Mouse (Mus musculus): ENCODE data around the gene Abo. TPM values are rescaled to one million over a fixed set of nuclear protein-coding genes. Genes with fewer than 3 reads are reported as not detected.

Gene Abo
- total RNA-seq, 1 experiment: 2.1 TPM

DNA sequence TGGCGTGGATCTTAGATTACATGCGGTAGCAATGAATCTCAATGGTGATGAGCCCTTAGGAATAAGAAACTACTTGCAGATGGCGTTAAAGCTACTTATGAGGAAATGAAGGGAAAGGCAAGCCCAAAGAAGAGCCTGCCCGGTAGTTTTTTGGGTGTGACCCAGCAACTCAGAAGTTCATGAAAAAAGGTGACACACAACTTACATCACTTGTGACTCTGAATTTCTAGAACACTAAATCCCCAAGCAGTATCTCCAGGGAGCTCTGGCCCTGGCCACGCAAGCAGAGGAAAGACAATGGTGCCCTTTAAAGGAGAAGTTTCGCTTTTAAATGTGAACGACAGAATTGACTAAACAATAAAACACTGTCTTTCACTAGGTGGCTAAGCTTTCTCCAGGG lies 38.5 kb upstream of the Abo start:
- Histone ChIP-seq H3K9me3 (ENCODE audit: control insufficient read depth, insufficient read depth, low read depth, low read length) (no peaks in the 10 kb centered on the region), H3K4me1 (ENCODE audit: control insufficient read depth in 2 of 2, insufficient read depth in 2 of 2, low read length in 2 of 2, poor library complexity in 1 of 2) (peaks cover 0 to 8% of the 10 kb centered on the region in 2 experiments; a peak in 1 of 4 replicates), H3K4me3 (ENCODE audit: insufficient read depth in 1 of 2, low read depth in 1 of 2, low read length in 2 of 2, poor library complexity in 1 of 2, severe bottlenecking in 1 of 2) (peak overlapping the region; percentile 54 to 67), H3K27ac (ENCODE audit: insufficient read depth, low read depth, low read length, poor library complexity, severe bottlenecking) (peak overlapping the region; percentile 41; the same call in 1 of the 2 replicates), H3K36me3 (ENCODE audit: control insufficient read depth, insufficient read depth, low read length, poor library complexity, severe bottlenecking) (peaks cover 48% of the 10 kb centered on the region), H3K9ac (ENCODE audit: insufficient read depth, low read depth, low read length, poor library complexity, severe bottlenecking) (peak overlapping the region; percentile 41; the same call in 1 of the 2 replicates)
- TF ChIP-seq ZNF384 (IDR thresholded peaks at IDR 0.05; ENCODE audit: low read depth, low read length) (no peak), HCFC1 (IDR thresholded peaks at IDR 0.05; ENCODE audit: borderline replicate concordance, insufficient read depth, low read length) (no peak), MAFK (IDR thresholded peaks at IDR 0.05; ENCODE audit: insufficient read depth, low read depth, low read length) (no peak), ZC3H11A (IDR thresholded peaks at IDR 0.05; ENCODE audit: borderline replicate concordance, low read depth, low read length) (no peak), CHD2 (IDR thresholded peaks at IDR 0.05; ENCODE audit: low read depth, low read length) (no peak)
- in situ Hi-C loops (cut with MboI; ENCODE audit: low sequenced_read_pairs in 2 of 2, unreplicated experiment in 2 of 2): loop anchor here in 1 of 2 experiments (25.0 kb wide), 1 partner anchor 466 kb away; the partner anchor contains the start of gene Sec16a
- no peak for DNase-seq (ENCODE audit: low read depth, low spot score)

DNA sequence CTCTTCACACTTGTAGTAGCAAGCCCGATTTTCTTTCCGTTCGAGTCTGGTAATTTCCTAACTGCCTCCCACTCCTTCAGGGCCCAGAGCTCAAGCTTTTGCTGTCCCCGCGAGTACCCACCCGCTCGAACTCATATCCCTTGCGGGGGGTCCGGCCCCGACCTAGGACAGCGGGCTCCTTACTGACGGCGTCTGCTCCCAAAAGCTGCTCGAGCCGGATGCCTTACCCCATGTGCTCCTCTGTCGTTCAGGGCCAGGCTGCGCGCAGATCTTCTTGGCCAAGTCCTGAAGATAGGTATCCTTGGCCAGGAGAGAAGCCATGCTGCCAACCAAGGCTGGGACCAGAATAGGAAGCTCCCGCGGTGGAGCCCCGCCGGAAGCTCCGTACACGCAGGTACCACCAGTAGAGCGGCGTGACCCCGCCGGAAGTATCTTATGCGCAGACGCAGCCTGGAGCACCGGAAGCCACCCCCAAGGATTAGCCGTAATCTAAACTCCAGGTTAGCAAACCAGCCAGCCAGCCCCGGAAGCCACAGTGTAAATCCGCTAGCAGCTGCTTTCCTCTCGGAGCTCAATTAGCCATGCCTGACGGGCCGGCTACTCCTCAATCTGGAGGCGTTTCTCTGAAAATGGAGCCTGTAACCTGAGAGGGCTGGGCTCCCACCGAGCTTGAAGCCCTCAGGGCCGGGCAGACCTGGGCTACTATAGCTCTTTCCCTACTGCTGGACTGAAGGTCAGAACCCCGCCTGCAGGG lies 37.9 kb upstream of the Abo start, which contains the start of gene Surf6:
Gene Surf6 (minus strand): TSS at position 413 of the 754 bp plus-strand sequence.
- peak within 1 kb of the TSS; percentile 92 for H3K9ac ChIP-seq (ENCODE audit: insufficient read depth, low read depth, low read length, poor library complexity, severe bottlenecking)
- peak; percentile 94 for DNase-seq (ENCODE audit: low read depth, low spot score)
- peak within 1 kb of the TSS; percentile 83 to 85 for H3K4me3 ChIP-seq (ENCODE audit: insufficient read depth in 1 of 2, low read depth in 1 of 2, low read length in 2 of 2, poor library complexity in 1 of 2, severe bottlenecking in 1 of 2)
- peaks cover 47% of the 10 kb centered on the region for H3K36me3 ChIP-seq (ENCODE audit: control insufficient read depth, insufficient read depth, low read length, poor library complexity, severe bottlenecking)
- peak within 1 kb of the TSS; percentile 75 for H3K27ac ChIP-seq (ENCODE audit: insufficient read depth, low read depth, low read length, poor library complexity, severe bottlenecking)
- H3K4me1 ChIP-seq (ENCODE audit: control insufficient read depth in 2 of 2, insufficient read depth in 2 of 2, low read length in 2 of 2, poor library complexity in 1 of 2): peaks cover 0 to 8% of the 10 kb centered on the region in 2 experiments; a peak in 1 of 4 replicates
- no peaks in the 10 kb centered on the region for H3K9me3 ChIP-seq (ENCODE audit: control insufficient read depth, insufficient read depth, low read depth, low read length)
- in situ Hi-C loops (cut with MboI; ENCODE audit: low sequenced_read_pairs in 2 of 2, unreplicated experiment in 2 of 2): loop anchor here in 1 of 2 experiments (25.0 kb wide), 1 partner anchor 465 kb away; the partner anchor contains the start of gene Sec16a
- TF ChIP-seq ZNF384 (IDR thresholded peaks at IDR 0.05; ENCODE audit: low read depth, low read length) (no peak), HCFC1 (IDR thresholded peaks at IDR 0.05; ENCODE audit: borderline replicate concordance, insufficient read depth, low read length) (peak; percentile 83), CHD2 (IDR thresholded peaks at IDR 0.05; ENCODE audit: low read depth, low read length) (0 out of 2 replicates have a peak, but pooled peaks have one; percentile 33)

DNA sequence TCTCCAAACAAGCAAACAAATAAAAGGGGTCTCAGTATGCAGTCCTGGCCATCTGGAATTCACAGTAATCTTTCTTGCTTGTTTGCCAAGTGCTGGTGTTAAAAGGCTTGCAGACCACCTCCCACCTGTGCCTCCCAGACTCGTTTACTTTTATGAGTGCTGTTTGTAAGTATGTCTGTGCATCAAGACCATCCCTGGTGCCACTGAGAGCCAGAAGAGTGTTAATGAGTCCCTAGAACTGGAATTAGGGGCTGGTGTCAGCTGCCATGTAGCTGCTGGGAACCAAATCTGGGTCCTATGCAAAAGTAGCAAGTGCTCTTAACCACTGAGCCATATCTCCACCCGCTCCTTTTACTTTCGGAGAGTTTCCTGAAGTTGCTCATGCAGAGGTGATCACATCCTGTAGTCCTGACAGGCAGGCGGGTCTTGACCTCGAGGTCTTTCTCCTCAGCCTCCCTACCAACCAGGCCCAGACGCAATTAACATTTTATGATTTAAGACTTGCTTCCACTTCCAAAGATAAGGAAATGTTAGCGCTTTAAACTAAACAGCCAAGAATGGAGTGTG lies 37.1 kb upstream of the Abo start:
- DNase-seq (ENCODE audit: low read depth, low spot score): no peak
- in situ Hi-C loops (cut with MboI; ENCODE audit: low sequenced_read_pairs in 2 of 2, unreplicated experiment in 2 of 2): loop anchor here in 1 of 2 experiments (25.0 kb wide), 1 partner anchor 465 kb away; the partner anchor contains the start of gene Sec16a
- no peak for TF ChIP-seq CHD2 (IDR thresholded peaks at IDR 0.05; ENCODE audit: low read depth, low read length)
- no peak for TF ChIP-seq ZC3H11A (IDR thresholded peaks at IDR 0.05; ENCODE audit: borderline replicate concordance, low read depth, low read length)
- TF ChIP-seq MAFK (IDR thresholded peaks at IDR 0.05; ENCODE audit: insufficient read depth, low read depth, low read length): no peak
- TF ChIP-seq HCFC1 (IDR thresholded peaks at IDR 0.05; ENCODE audit: borderline replicate concordance, insufficient read depth, low read length): no peak
- TF ChIP-seq ZNF384 (IDR thresholded peaks at IDR 0.05; ENCODE audit: low read depth, low read length): no peak
- Histone ChIP-seq H3K4me3 (ENCODE audit: insufficient read depth in 1 of 2, low read depth in 1 of 2, low read length in 2 of 2, poor library complexity in 1 of 2, severe bottlenecking in 1 of 2) (peak overlapping the region; percentile 83 to 85), H3K9ac (ENCODE audit: insufficient read depth, low read depth, low read length, poor library complexity, severe bottlenecking) (peak overlapping the region; percentile 92), H3K9me3 (ENCODE audit: control insufficient read depth, insufficient read depth, low read depth, low read length) (no peaks in the 10 kb centered on the region), H3K36me3 (ENCODE audit: control insufficient read depth, insufficient read depth, low read length, poor library complexity, severe bottlenecking) (peaks cover 48% of the 10 kb centered on the region), H3K27ac (ENCODE audit: insufficient read depth, low read depth, low read length, poor library complexity, severe bottlenecking) (no peak overlapping the region), H3K4me1 (ENCODE audit: control insufficient read depth in 2 of 2, insufficient read depth in 2 of 2, low read length in 2 of 2, poor library complexity in 1 of 2) (peaks cover 0 to 8% of the 10 kb centered on the region in 2 experiments; a peak in 1 of 4 replicates)

DNA sequence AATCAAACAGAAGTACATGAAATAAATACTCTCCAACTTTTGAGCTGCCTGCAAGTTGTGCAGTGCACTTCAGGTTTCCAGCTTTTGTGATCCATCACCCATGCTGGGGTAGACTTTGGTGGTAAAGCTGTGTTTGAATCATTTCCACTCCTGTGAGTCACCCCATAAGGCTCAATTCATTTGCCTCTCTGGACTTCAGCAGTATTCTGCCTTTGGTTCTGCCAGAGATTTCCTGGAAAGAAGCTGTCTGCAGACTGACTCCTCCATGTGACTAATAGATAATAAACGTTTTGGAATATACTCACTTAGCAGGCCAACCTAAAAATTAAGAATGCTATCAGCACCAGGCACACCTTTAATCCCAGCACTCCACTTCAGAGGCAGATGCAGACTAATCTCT lies 36.0 kb upstream of the Abo start:
- H3K9me3 ChIP-seq (ENCODE audit: control insufficient read depth, insufficient read depth, low read depth, low read length): no peaks in the 10 kb centered on the region
- in situ Hi-C loops (cut with MboI; ENCODE audit: low sequenced_read_pairs in 2 of 2, unreplicated experiment in 2 of 2): loop anchor here in 1 of 2 experiments (25.0 kb wide), 1 partner anchor 463 kb away; the partner anchor contains the start of gene Sec16a
- H3K27ac ChIP-seq (ENCODE audit: insufficient read depth, low read depth, low read length, poor library complexity, severe bottlenecking): no peak overlapping the region
- H3K9ac ChIP-seq (ENCODE audit: insufficient read depth, low read depth, low read length, poor library complexity, severe bottlenecking): no peak overlapping the region
- peaks cover 40% of the 10 kb centered on the region for H3K36me3 ChIP-seq (ENCODE audit: control insufficient read depth, insufficient read depth, low read length, poor library complexity, severe bottlenecking)
- DNase-seq (ENCODE audit: low read depth, low spot score): no peak
- TF ChIP-seq HCFC1 (IDR thresholded peaks at IDR 0.05; ENCODE audit: borderline replicate concordance, insufficient read depth, low read length) (no peak), MAFK (IDR thresholded peaks at IDR 0.05; ENCODE audit: insufficient read depth, low read depth, low read length) (no peak), ZNF384 (IDR thresholded peaks at IDR 0.05; ENCODE audit: low read depth, low read length) (no peak), ZC3H11A (IDR thresholded peaks at IDR 0.05; ENCODE audit: borderline replicate concordance, low read depth, low read length) (no peak), CHD2 (IDR thresholded peaks at IDR 0.05; ENCODE audit: low read depth, low read length) (no peak)
- H3K4me1 ChIP-seq (ENCODE audit: control insufficient read depth in 2 of 2, insufficient read depth in 2 of 2, low read length in 2 of 2, poor library complexity in 1 of 2): peaks cover 0 to 8% of the 10 kb centered on the region in 2 experiments; a peak in 1 of 4 replicates
- H3K4me3 ChIP-seq (ENCODE audit: insufficient read depth in 1 of 2, low read depth in 1 of 2, low read length in 2 of 2, poor library complexity in 1 of 2, severe bottlenecking in 1 of 2): no peak overlapping the region

Measured in ES-E14 (cell line).